In the genomic region with DNA sequence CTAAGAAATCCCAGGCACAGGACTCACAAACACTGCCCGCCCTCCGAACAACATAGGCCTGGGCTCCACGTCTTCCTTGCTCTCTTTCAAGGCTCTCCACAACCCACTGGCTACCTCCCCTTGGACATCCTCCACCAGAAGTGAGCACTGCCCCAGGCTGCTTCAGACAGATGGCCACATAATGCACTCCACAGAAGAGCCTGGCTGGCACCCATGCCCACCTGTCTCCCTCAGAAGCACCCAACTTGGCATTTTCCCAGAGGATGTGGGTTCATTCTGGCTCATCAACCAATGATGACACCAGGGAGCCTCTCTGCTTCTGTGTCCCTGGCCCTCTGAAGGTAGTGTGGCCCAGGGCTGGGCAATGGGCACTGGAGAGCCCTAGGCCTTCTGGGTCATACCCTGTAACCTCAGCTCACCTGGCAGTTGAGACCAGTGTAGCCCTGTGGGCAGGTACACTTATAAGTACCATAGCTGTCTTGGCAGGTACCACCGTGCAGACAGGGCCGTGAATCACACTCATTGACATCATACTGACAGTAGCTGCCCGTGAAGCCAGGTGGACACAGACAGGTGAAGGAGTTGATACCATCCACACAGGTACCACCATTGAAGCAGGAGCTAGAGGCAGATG, we compare ENCODE assay signal across 27 mouse cellular contexts. TPM values are rescaled to one million over a fixed set of nuclear protein-coding genes. Genes with fewer than 3 reads are reported as not detected.
DNase-seq lines count a peak whose midpoint lies in the region; ATAC-seq and TF ChIP-seq lines count a peak whose summit lies in the region.
"Had no signal": no experiment of that assay in that cellular context is flagged by ENCODE, and none has a peak within 500 bp of the region (broad histone marks: within the 10 kb centered on the region; RNA-seq: fewer than 3 reads in every experiment).

No protein-coding gene starts in this region.

- no peaks in the 10 kb centered on the region for H3K27me3 ChIP-seq in cerebellum, adult 2 months (ENCODE audit: control insufficient read depth, insufficient read depth, low read length)
- peaks cover 85% of the 10 kb centered on the region for H3K27me3 ChIP-seq in megakaryocyte, embryonic 14.5 days (replicated peaks)
- no peaks in the 10 kb centered on the region for H3K27me3 ChIP-seq in lung, postnatal 0 days (replicated peaks; ENCODE audit: insufficient read depth, low read length)
- H3K27me3 ChIP-seq: CH12.LX; embryonic facial prominence, embryonic 13.5 days; heart, embryonic 15.5 days; hindbrain, embryonic 13.5 days; liver, embryonic 15.5 days; lung, embryonic 15.5 days; stomach, embryonic 15.5 days had no signal

- no peaks in the 10 kb centered on the region for H3K9me3 ChIP-seq in megakaryocyte, embryonic 14.5 days
- no peaks in the 10 kb centered on the region for H3K9me3 ChIP-seq in lung, postnatal 0 days (ENCODE audit: low read length)
- H3K9me3 ChIP-seq: embryonic facial prominence, embryonic 13.5 days; forebrain, embryonic 10.5 days; heart, embryonic 15.5 days; hindbrain, embryonic 13.5 days; liver, embryonic 15.5 days; lung, embryonic 15.5 days; stomach, embryonic 15.5 days had no signal

- no peak for TF ChIP-seq EP300 in lung, postnatal 0 days (IDR thresholded peaks at IDR 0.05)

- DNase-seq in cerebellum, adult 11-12 months, result peak; percentile 22
- no peak for DNase-seq in cerebellum, adult 2 months
- no peak for DNase-seq in gastrocnemius, adult 2 months
- no peak for DNase-seq in gastrocnemius, postnatal 25 days
- no peak for DNase-seq in lung, postnatal 0 days (ENCODE audit: low spot score)
- DNase-seq: adrenal gland, adult 8-10 months; heart, postnatal 36 days; kidney, adult 9 months; kidney, postnatal 10 days; layer of hippocampus, postnatal 36 days; liver; lung, postnatal 36 days; retina, postnatal 1 day; right cerebral cortex, postnatal 14 days had no signal

- no peak overlapping the region for H3K4me3 ChIP-seq in cerebellum, adult 2 months (replicated peaks; ENCODE audit: insufficient read depth, low read depth, low read length)
- H3K4me3 ChIP-seq in gastrocnemius, adult 2 months, result no peak overlapping the region
- H3K4me3 ChIP-seq in megakaryocyte, embryonic 14.5 days (replicated peaks), result peak overlapping the region; percentile 44
- no peak overlapping the region for H3K4me3 ChIP-seq in brown adipose tissue, adult 24 weeks (ENCODE audit: insufficient read depth, low read depth, low read length)
- H3K4me3 ChIP-seq in lung, postnatal 0 days (ENCODE audit: low read depth, low read length), result no peak overlapping the region
- H3K4me3 ChIP-seq: embryonic facial prominence, embryonic 13.5 days; forebrain, embryonic 10.5 days; heart, embryonic 15.5 days; hindbrain, embryonic 13.5 days; liver, embryonic 15.5 days; lung, embryonic 15.5 days; stomach, embryonic 15.5 days had no signal

- ATAC-seq in megakaryocyte, adult 5-6 weeks (ENCODE audit: poor library complexity, severe bottlenecking), result no peak
- ATAC-seq in lung, postnatal 0 days, result no peak
- ATAC-seq: intestine, postnatal 0 days had no signal

- H3K4me1 ChIP-seq in cerebellum, adult 2 months (ENCODE audit: control insufficient read depth, insufficient read depth, low read length), result peaks cover 27% of the 10 kb centered on the region
- peaks cover 34% of the 10 kb centered on the region for H3K4me1 ChIP-seq in megakaryocyte, embryonic 14.5 days
- H3K4me1 ChIP-seq in brown adipose tissue, adult 24 weeks (ENCODE audit: control insufficient read depth, insufficient read depth, insufficient read length, low read length), result peaks cover 13% of the 10 kb centered on the region
- no peaks in the 10 kb centered on the region for H3K4me1 ChIP-seq in lung, postnatal 0 days (ENCODE audit: insufficient read depth, low read depth, low read length)
- H3K4me1 ChIP-seq: embryonic facial prominence, embryonic 13.5 days; stomach, embryonic 15.5 days had no signal

- TF ChIP-seq CTCF in cerebellum, adult 2 months (IDR thresholded peaks at IDR 0.05; ENCODE audit: borderline replicate concordance, insufficient read depth, low read depth, low read length), result no peak
- no peak for TF ChIP-seq CTCF in gastrocnemius, adult 2 months (IDR thresholded peaks at IDR 0.05)
- no peak for TF ChIP-seq CTCF in lung, postnatal 0 days (IDR thresholded peaks at IDR 0.05)

- H3K4me2 ChIP-seq in lung, postnatal 0 days (replicated peaks; ENCODE audit: low read depth, low read length), result no peak overlapping the region
- H3K4me2 ChIP-seq: embryonic facial prominence, embryonic 13.5 days; heart, embryonic 15.5 days; hindbrain, embryonic 13.5 days; liver, embryonic 15.5 days; lung, embryonic 15.5 days; midbrain, embryonic 11.5 days; stomach, embryonic 15.5 days had no signal

- no peak overlapping the region for H3K27ac ChIP-seq in cerebellum, adult 2 months (ENCODE audit: insufficient read depth, low read length)
- H3K27ac ChIP-seq in gastrocnemius, adult 2 months, result 0 out of 2 replicates have a peak overlapping the region, but pooled peaks have one; percentile 7
- H3K27ac ChIP-seq in brown adipose tissue, adult 24 weeks (replicated peaks; ENCODE audit: low read depth, low read length), result peak overlapping the region; percentile 9; the same call in 1 of the 2 replicates
- H3K27ac ChIP-seq in lung, postnatal 0 days (ENCODE audit: low read length), result no peak overlapping the region
- H3K27ac ChIP-seq: embryonic facial prominence, embryonic 13.5 days; forebrain, embryonic 10.5 days; heart, embryonic 15.5 days; liver, embryonic 15.5 days; lung, embryonic 15.5 days; stomach, embryonic 15.5 days had no signal

- intact Hi-C loops in gastrocnemius, adult 2 months (cut with DNase I), result no loop called here

- peaks cover 85% of the 10 kb centered on the region for H3K36me3 ChIP-seq in megakaryocyte, embryonic 14.5 days (replicated peaks; ENCODE audit: low read length)
- H3K36me3 ChIP-seq in lung, postnatal 0 days (ENCODE audit: insufficient read depth, low read length), result peaks cover 67% of the 10 kb centered on the region

- no peak for TF ChIP-seq POLR2A in cerebellum, adult 2 months (IDR thresholded peaks at IDR 0.05; ENCODE audit: borderline replicate concordance, insufficient read depth, low read length)

- H3K9ac ChIP-seq in lung, postnatal 0 days (replicated peaks; ENCODE audit: low read depth), result no peak overlapping the region
- H3K9ac ChIP-seq: heart, embryonic 15.5 days; hindbrain, embryonic 13.5 days; liver, embryonic 15.5 days; lung, embryonic 15.5 days; stomach, embryonic 15.5 days had no signal

- 74% methylated on average over 6 of the region's 6 CpGs for WGBS in cerebellum, adult 2 months
- WGBS in lung, postnatal 0 days, result 86% methylated on average over 6 of the region's 6 CpGs

RNA-seq across cellular contexts. Expression of a gene that starts 26.8 kb away (rescaled TPM):
- polyA plus RNA-seq in cerebellum, adult 2 months (2012; rRNA removed), result 43.2 and 44.6 TPM in 2 replicates
- total RNA-seq in gastrocnemius, adult 2 months (2021), result 10 to 100 TPM; 27.2 to 30.4 TPM
- 10 to 100 TPM; 22.0 to 23.9 TPM for total RNA-seq in gastrocnemius, postnatal 25 days (2021)
- polyA plus RNA-seq in megakaryocyte, embryonic 14.5 days (2012; ENCODE audit: insufficient read depth, low replicate concordance), result 7.6 and 26.1 TPM in 2 replicates
- total RNA-seq in megakaryocyte, adult 5-6 weeks (2015), result 41.6 and 43.9 TPM in 2 replicates
- total RNA-seq in megakaryocyte, adult 5-6 weeks (2017), result 31.1 and 34.6 TPM in 2 replicates
- polyA plus RNA-seq in brown adipose tissue, adult 24 weeks (2012; ENCODE audit: insufficient read depth, insufficient read length, missing spikeins), result 21.0 and 21.6 TPM in 2 replicates
- polyA plus RNA-seq in lung, postnatal 0 days (2015; fragmentation: Nextera tagmentation; extraction: Ambion mirVana), result 10.2 and 13.1 TPM in 2 replicates

RNA-seq across cellular contexts. Expression of a gene that starts 44.7 kb away (rescaled TPM):
- polyA plus RNA-seq in cerebellum, adult 2 months (2012; rRNA removed), result 10.5 and 11.6 TPM in 2 replicates
- 10 to 100 TPM in 1 of 2 experiments, 1 to 10 TPM in 1; 6.9 to 11.9 TPM for total RNA-seq in gastrocnemius, adult 2 months (2021)
- 1 to 10 TPM; 7.0 to 9.2 TPM for total RNA-seq in gastrocnemius, postnatal 25 days (2021)
- 1.2 and 4.2 TPM in 2 replicates for polyA plus RNA-seq in megakaryocyte, embryonic 14.5 days (2012; ENCODE audit: insufficient read depth, low replicate concordance)
- 37.6 and 43.0 TPM in 2 replicates for total RNA-seq in megakaryocyte, adult 5-6 weeks (2015)
- total RNA-seq in megakaryocyte, adult 5-6 weeks (2017), result 22.3 and 48.3 TPM in 2 replicates
- 5.6 and 8.9 TPM in 2 replicates for polyA plus RNA-seq in brown adipose tissue, adult 24 weeks (2012; ENCODE audit: insufficient read depth, insufficient read length, missing spikeins)
- polyA plus RNA-seq in lung, postnatal 0 days (2015; fragmentation: Nextera tagmentation; extraction: Ambion mirVana), result 11.8 and 14.7 TPM in 2 replicates

Comparison
In these comparisons a context has a peak if more than half of its experiments do, and no peak if none do; other contexts are left out.
1. H3K27ac ChIP-seq: peak in gastrocnemius, adult 2 months (single experiment) and brown adipose tissue, adult 24 weeks (single experiment); none in cerebellum, adult 2 months (single experiment) and lung, postnatal 0 days (single experiment).